Mouse (Mus musculus) splenic B cell, adult 2 months (primary cell): ENCODE results near the gene Aanat.

Experiments
- DNase-seq: peaks from one replicate; pipeline ENCODE4 v3.0.0-alpha.2; 2011; ENCODE audit warnings: low read depth, low spot score
- H3K27me3 ChIP-seq: 2 replicates; pipeline ENCODE4 v1.6.1; 2012; ENCODE audit warnings: mild to moderate bottlenecking, low read length, moderate library complexity, mixed read lengths; ENCODE audit not compliant: control insufficient read depth, poor library complexity, insufficient read depth, severe bottlenecking
- H3K36me3 ChIP-seq: 2 replicates; pipeline ENCODE4 v1.6.1; 2012; ENCODE audit warnings: mild to moderate bottlenecking, low read length, moderate library complexity, mixed read lengths; ENCODE audit not compliant: control insufficient read depth, poor library complexity, insufficient read depth, severe bottlenecking

Gene Aanat

GRCm38 (mm10) chr11:116586310-116586709 lies at the start of gene Aanat:
Gene Aanat, plus strand, starts transcription at chr11:116586432.
- H3K36me3 ChIP-seq = no peaks in the 10 kb centered on the region
- DNase-seq = no peak
- no peaks in the 10 kb centered on the region for H3K27me3 ChIP-seq

- H3K27me3 ChIP-seq = no peaks in the 10 kb centered on the region
- no peak for DNase-seq
- H3K36me3 ChIP-seq = peaks cover 5% of the 10 kb centered on the region; the same call in 1 of the 2 replicates
These were observed 49.5 kb upstream of the Aanat start for GRCm38 (mm10) chr11:116536685-116537084.

GRCm38 (mm10) chr11:116537388-116537787 lies 48.8 kb upstream of the Aanat start:
- H3K36me3 ChIP-seq = peaks cover 5% of the 10 kb centered on the region; the same call in 1 of the 2 replicates
- DNase-seq = no peak
- no peaks in the 10 kb centered on the region for H3K27me3 ChIP-seq

- no peak for DNase-seq
- Histone ChIP-seq H3K36me3 (peaks cover 5% of the 10 kb centered on the region), H3K27me3 (no peaks in the 10 kb centered on the region)
These were observed 48.0 kb upstream of the Aanat start for GRCm38 (mm10) chr11:116538142-116538735.

- DNase-seq = no peak
- Histone ChIP-seq H3K27me3 (no peaks in the 10 kb centered on the region), H3K36me3 (peaks cover 6% of the 10 kb centered on the region)
These were observed 45.0 kb upstream of the Aanat start for GRCm38 (mm10) chr11:116541183-116541582.

- Histone ChIP-seq H3K27me3 (no peaks in the 10 kb centered on the region), H3K36me3 (peaks cover 7% of the 10 kb centered on the region)
- peak; percentile 43 for DNase-seq
These were observed 43.1 kb upstream of the Aanat start for GRCm38 (mm10) chr11:116543110-116543509.

GRCm38 (mm10) chr11:116547296-116548060 lies 38.8 kb upstream of the Aanat start:
- no peak for DNase-seq
- Histone ChIP-seq H3K27me3 (no peaks in the 10 kb centered on the region), H3K36me3 (peaks cover 2% of the 10 kb centered on the region; the same call in 1 of the 2 replicates)

GRCm38 (mm10) chr11:116548780-116549179 lies 37.5 kb upstream of the Aanat start:
- H3K27me3 ChIP-seq = no peaks in the 10 kb centered on the region
- H3K36me3 ChIP-seq = peaks cover 2% of the 10 kb centered on the region; the same call in 1 of the 2 replicates
- no peak for DNase-seq

- Histone ChIP-seq H3K27me3 (no peaks in the 10 kb centered on the region), H3K36me3 (peaks cover 2% of the 10 kb centered on the region; the same call in 1 of the 2 replicates)
- DNase-seq = no peak
These were observed 36.8 kb upstream of the Aanat start for GRCm38 (mm10) chr11:116549273-116550038.

- H3K27me3 ChIP-seq = no peaks in the 10 kb centered on the region
- H3K36me3 ChIP-seq = peaks cover 2% of the 10 kb centered on the region; the same call in 1 of the 2 replicates
- no peak for DNase-seq
These were observed 35.5 kb upstream of the Aanat start for GRCm38 (mm10) chr11:116550748-116551147.

- Histone ChIP-seq H3K27me3 (no peaks in the 10 kb centered on the region), H3K36me3 (no peaks in the 10 kb centered on the region)
- no peak for DNase-seq
These were observed 34.0 kb upstream of the Aanat start for GRCm38 (mm10) chr11:116552194-116552593.

GRCm38 (mm10) chr11:116554171-116554878 lies 31.9 kb upstream of the Aanat start:
- no peaks in the 10 kb centered on the region for H3K27me3 ChIP-seq
- no peaks in the 10 kb centered on the region for H3K36me3 ChIP-seq
- peak; percentile 80 for DNase-seq

- DNase-seq = no peak
- Histone ChIP-seq H3K36me3 (no peaks in the 10 kb centered on the region), H3K27me3 (no peaks in the 10 kb centered on the region)
These were observed 30.7 kb upstream of the Aanat start for GRCm38 (mm10) chr11:116555572-116555971.

GRCm38 (mm10) chr11:116556308-116556707 lies 29.9 kb upstream of the Aanat start:
- DNase-seq = no peak
- Histone ChIP-seq H3K36me3 (no peaks in the 10 kb centered on the region), H3K27me3 (no peaks in the 10 kb centered on the region)
